Mouse (Mus musculus) effector memory CD4-positive, alpha-beta T cell, adult 7 months (primary cell): ENCODE results near the gene Mprip. TPM values are rescaled to one million over a fixed set of nuclear protein-coding genes. Genes with fewer than 3 reads are reported as not detected.

Experiments used
- polyA plus RNA-seq: library from polyadenylated mRNA; unstranded; fragments of 100-300 nt; shearing (Covaris generic); gene quantifications from one replicate; pipeline ENCODE4 v1.2.1, GENCODE M21; 2017

Mprip gene
- polyA plus RNA-seq, result 76.8 TPM

DNA sequence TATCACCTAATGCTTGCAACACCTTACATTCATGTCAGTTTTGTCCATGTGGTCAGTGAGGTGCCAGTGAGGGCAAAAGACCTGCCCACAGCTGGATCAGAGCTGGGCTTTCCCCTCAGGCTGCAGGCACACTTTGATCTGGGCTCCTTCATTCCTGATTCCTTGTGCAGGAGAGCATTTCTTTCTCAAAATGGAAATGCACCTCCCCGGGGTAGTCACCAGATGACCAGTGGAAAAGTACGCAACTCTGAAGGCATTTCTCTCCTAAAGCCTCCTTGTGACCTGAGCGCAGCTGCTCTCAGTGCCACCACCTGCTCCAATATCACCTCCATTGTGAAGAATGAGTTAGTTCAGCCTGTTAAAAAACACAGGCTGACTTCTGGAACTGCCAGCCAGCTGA is at the start of gene Mprip:
Mprip (plus strand) TSS at position 301 of the 400 bp plus-strand sequence.

GRCm38 (mm10) chr11:59787199-59787781 is 126.2 kb downstream of the Mprip start, which contains the start of gene Pld6:
TSS of gene Pld6 (minus strand) at chr11:59787645.

DNA sequence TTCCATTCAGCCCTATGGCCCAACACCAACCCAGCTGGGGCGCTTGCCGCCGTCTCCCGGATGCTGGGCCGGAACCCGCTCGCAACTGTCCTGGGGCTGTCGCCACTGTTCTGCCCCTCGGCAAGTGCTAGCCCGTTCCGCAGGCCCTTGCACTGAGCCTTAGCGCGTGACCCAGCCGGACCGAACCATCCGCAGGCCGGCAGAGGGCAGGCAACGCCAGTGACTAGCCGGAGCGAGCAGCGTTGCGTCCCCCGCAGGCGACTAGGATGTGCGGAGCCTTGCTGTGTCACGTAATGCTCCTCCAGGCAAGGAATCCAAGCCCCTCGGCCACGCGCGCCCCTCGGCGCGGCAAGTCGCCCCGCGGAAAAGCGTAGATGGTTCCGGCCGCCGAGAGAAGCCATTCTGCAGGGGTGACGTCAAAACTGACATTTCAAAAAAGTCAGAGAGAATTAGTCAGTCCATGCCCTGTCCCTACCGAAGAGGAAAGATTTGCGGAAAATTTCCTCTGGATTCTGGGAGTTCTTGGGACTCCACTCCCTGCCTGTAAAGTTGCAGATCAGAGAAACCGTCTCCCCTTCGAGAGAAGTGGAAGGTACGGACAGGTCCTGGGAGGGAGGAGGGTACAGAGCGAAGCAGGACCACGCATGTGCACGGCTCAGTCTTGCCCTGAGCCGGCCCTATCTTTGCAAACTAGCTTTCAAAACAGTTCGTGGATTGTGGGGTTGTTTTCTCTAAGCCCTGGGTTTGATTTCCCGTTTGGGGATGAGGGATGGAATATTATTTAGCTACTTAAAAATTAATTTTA is 148.8 kb downstream of the Mprip start, which contains the start of gene Flcn:
Flcn (minus strand) TSS at position 347 of the 805 bp plus-strand sequence.

Other genes starting within 250 kb of the Mprip start
- gene Jmjd4, start 211.3 kb upstream of the Mprip start, polyA plus RNA-seq, result 5.4 TPM
- 25.9 TPM for gene Snap47, start 210.1 kb upstream of the Mprip start, polyA plus RNA-seq
- 1.9 TPM for gene Zfp867, start 188.8 kb upstream of the Mprip start, polyA plus RNA-seq
- 19.9 TPM for gene Zkscan17, start 134.6 kb upstream of the Mprip start, polyA plus RNA-seq
- not detected for gene Nlrp3, start 119.7 kb upstream of the Mprip start, polyA plus RNA-seq
- not detected for gene Olfr222, start 85.1 kb upstream of the Mprip start, polyA plus RNA-seq
- not detected for gene Olfr223, start 68.0 kb upstream of the Mprip start, polyA plus RNA-seq
- gene Pld6, start 126.3 kb downstream of the Mprip start, polyA plus RNA-seq, result not detected
- gene Flcn, start 148.7 kb downstream of the Mprip start, polyA plus RNA-seq, result 41.1 TPM
- 10.1 TPM for gene Nt5m, start 178.1 kb downstream of the Mprip start, polyA plus RNA-seq
- gene Cops3, start 178.5 kb downstream of the Mprip start, polyA plus RNA-seq, result 82.9 TPM